Mouse (Mus musculus) brain, embryonic 14.5 days (tissue): ENCODE results near the gene Clcn6.

Experiments used
- CTCF ChIP-seq: fragments of 200-500 bp; IDR thresholded peaks from 2 replicates; pipeline ENCODE4 v1.5.1; 2012; ENCODE audit warnings: inconsistent platforms, mild to moderate bottlenecking, moderate library complexity, borderline replicate concordance; ENCODE audit not compliant: insufficient read depth, insufficient read length; ENCODE audit errors: extremely low read depth
- POLR2A ChIP-seq: fragments of 200-500 bp; IDR thresholded peaks from 2 replicates; pipeline ENCODE4 v1.6.1; 2012; ENCODE audit warnings: mild to moderate bottlenecking, inconsistent platforms, borderline replicate concordance; ENCODE audit not compliant: poor library complexity, insufficient read depth, insufficient read length, severe bottlenecking; ENCODE audit errors: extremely low read depth

DNA sequence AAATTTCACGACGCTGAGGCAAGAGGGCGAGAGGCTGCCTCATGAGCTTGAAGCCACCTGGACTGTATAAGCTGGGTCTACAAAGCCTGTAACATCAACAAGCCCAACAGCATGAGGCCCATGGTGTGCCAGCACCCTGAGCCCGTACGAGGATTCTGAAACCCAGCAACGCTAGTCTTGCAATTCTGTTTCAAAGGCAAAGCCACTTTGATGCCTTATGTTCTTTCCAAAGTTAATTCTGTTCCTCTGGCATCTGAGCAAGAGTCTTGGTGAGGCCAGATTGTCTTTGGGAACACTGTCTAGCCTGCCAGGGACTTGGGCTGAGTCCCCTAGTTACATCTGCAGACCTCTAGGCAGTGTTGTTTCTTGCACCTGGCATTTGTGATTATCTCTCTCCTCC is 20.4 kb upstream of the Clcn6 start:
- TF ChIP-seq CTCF (no peak), POLR2A (no peak)
